Mouse (Mus musculus) bone marrow macrophage, adult 2 months (primary cell): Measurements from ENCODE around the gene Slc29a1.

Experiments
- CTCF ChIP-seq: IDR thresholded peaks from 2 replicates; pipeline ENCODE4 v1.5.1; 2012; ENCODE audit warnings: low read depth, mild to moderate bottlenecking, low read length, moderate library complexity
- POLR2A ChIP-seq: IDR thresholded peaks from 2 replicates; pipeline ENCODE4 v1.6.1; 2012; ENCODE audit warnings: mild to moderate bottlenecking, low read depth, low read length, borderline replicate concordance

GRCm38 (mm10) chr17:45593479-45593878 is 5.9 kb downstream of the Slc29a1 start:
- TF ChIP-seq POLR2A (no peak), CTCF (no peak)
